Mouse (Mus musculus) urinary bladder, postnatal 25 days (tissue): ENCODE measurements around the gene Tmub2.
A peak's percentile ranks its signal among the peaks of the same experiment; 100 is the strongest.
"Not testable (repeated sequence)": the region's sequence is repeated elsewhere in the genome, so short reads cannot be mapped to it uniquely, and the experiment has no call there.

Source experiments
- DNase-seq: peaks from one replicate; pipeline ENCODE4 v3.0.0; 2022; ENCODE audit warnings: low spot score

Gene Tmub2

DNA sequence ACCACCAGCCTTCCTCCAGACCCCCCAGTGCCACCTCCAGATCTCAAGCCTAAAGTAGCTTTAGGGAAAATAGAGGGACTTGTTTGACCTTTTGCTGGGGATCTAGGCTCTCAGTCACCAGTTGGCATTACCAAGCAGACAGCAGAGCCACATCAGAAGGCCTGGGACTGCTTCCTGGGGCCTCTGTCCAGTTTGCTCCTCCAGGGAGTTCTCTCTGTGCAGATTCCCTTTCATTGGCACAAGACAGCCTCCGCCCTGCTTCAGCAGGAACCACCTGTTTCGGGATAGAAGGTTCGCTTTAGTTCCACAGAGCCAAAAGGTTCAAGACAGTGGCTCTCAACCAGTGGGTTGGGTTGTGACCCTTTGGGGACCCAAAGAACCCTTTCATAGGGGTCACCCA is 5.1 kb upstream of the Tmub2 start:
- no peak for DNase-seq

DNA sequence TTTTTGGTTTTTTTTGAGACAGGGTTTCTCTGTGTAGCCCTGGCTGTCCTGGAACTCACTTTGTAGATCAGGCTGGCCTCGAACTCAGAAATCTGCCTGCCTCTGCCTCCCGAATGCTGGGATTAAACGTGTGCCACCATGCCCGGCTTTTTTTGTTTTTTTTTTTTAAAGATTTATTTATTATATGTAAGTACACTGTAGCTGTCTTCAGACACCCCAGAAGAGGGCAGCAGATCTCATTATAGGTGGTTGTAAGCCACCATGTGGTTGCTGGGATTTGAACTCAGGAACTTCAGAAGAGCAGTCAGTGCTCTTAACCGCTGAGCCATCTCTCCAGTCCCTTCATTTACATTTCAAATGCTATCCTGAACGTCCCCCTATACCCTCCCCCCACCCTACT is 4.5 kb upstream of the Tmub2 start:
- DNase-seq, result not testable (repeated sequence)

DNA sequence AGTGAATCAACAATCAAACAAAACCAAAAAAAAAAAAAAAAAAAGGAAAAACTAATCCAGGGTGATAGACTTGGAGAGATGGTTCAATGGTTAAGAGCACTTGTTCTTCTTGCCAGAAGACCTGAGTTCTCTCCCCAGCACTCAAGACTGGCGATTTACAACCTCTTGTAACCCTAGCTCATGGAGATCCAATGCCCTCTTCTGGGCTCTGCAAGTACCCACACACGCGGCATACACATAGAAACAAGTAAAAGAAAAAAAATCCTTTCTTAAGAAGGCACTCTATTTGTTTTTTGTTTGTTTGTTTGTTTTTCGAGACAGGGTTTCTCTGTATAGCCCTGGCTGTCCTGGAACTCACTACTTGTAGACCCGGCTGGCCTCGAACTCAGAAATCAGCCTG is 809 bp upstream of the Tmub2 start:
- no peak for DNase-seq

DNA sequence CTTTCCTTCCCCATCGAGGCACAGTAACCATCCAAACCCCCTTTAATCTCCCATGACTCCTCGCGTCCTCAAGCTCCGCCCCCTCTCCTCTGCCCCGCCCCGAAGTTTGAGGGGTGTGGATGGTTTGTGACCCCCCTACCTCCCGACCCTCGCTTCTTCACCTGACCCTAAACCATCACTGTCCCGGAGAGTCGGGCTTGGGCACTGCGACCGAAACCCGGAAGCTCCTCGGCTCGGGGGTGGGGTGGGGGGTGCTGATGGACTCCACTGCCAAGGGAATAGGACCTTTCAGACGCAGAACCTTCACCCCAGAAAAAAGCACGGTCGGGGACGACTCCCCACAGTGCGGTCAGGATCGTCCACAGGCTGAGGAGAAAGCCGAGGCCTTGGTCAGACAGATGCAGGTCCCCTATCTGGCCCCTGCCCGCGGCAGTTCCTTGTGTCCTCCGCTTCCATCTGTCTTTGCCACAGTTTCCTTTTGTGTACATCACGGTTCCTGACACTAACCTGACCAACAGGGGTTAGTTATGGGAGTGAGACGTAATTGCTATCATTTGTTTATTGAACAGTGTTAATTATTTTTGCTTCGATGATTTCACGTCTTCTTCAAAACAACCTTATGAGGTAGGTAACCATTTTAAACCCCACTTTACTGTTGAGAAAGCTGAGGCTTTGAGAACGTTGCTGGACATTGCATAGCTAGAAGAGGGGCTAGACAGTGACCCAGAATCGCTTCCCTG is 534 bp downstream of the Tmub2 start:
- no peak for DNase-seq

DNA sequence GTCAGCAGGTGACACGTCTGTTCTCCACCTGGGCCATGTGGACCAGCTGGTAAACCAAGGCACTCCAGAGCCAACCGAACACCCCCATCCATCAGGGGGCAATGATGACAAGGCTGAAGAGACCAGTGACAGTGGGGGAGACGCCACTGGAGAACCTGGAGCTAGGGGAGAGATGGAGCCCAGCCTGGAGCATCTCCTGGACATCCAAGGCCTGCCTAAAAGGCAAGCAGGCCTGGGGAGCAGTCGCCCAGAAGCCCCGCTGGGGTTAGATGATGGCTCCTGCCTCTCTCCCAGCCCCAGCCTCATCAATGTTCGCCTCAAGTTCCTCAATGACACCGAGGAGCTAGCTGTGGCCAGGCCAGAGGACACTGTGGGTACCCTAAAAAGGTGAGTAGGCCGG is 2.8 kb downstream of the Tmub2 start:
- DNase-seq, result no peak

DNA sequence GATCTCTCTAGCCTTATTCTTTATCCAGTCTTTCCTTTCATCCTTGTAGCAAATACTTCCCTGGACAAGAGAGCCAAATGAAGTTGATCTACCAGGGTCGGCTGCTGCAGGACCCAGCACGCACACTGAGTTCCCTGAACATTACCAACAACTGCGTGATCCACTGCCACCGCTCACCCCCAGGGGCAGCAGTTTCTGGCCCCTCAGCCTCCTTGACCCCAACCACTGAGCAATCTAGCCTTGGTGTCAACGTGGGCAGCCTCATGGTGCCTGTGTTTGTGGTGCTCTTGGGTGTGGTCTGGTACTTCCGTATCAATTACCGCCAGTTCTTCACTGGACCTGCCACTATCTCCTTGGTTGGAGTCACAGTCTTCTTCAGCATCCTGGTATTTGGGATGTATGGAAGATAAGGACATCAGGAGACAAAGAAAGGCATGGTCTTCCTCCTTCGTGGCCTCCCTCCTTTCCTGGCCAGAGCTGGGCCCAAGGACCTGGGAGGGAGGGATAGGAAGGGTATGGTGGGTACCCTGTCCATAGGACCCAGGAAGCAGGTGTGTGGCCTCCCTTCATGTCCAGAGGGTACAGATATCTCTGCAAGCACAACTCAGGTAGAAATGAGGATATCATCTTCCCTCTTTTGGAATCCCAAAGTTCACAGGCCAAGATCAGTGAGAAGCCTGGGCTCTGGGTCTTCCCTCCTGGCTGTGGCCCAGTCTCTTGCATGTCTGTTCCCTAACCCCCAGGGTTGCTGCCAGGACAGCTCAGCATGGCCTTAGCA is 3.5 kb downstream of the Tmub2 start:
- DNase-seq, result no peak

DNA sequence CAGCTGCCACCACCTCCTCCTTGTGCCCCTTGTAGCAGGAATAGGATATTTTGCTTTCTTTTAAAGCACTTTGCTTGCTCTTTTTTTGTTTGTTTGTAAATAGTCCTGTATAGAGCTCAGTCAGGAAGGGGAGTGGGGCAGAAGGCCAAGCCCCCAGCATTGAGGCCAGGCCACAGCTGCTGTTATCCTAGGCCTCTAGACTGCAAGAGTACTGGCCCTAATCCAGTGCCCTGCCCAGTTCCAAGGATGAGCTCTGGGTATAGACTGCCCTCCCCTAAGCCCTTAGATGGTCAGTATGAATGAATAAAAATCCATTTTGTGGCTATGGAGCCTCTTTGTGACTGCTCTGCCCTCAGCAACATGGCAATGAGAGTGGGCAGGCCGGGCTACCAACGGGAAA is 4.2 kb downstream of the Tmub2 start:
- no peak for DNase-seq

DNA sequence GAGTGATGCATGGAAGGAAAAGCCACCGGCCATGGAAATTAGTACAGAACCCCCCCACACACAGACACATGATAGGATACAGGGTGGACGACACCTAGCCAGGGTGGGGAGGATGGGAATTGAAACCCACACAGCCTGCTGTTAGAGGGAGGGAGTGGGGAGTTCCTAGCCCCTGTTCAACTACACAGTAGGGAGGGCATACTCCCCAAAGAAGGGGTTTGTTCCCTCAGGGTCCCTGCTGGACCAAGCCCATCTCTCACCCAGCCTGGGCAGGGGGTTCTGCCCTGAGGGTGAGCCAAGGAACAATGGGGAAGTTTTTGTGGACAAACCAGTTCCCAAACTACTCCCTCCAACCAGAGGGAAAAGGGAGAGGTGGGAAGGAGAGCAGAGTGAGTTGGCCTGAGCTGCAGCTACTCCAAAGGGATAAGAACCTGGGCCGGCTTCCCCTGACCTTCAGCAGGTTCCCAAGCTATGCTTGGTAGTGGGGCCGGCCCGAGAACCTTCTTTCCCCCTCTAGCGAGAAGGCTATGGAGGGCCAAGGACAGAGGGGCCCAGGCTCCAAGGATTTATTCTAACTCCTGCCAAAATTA is 4.9 kb downstream of the Tmub2 start:
- DNase-seq, result no peak

DNA sequence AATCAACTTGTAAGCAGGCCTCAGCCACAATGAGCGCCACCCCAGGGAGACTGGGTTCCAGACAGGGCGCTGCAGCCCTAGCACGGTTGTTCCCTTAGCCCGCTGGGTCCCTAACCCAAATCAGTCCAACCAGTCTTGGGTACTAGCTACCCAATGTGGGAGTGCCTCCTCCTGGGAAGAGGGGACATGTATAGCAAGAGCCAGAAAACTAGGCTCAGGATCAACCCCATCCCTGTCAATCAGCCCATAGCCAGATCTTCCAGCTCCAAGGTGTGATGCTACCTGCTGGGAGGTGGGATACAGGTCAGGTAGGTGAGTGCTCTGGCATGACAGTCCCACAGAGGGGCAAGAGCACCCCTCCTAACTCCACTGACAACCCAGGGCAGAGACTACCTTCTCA is 5.4 kb downstream of the Tmub2 start:
- DNase-seq, result no peak

DNA sequence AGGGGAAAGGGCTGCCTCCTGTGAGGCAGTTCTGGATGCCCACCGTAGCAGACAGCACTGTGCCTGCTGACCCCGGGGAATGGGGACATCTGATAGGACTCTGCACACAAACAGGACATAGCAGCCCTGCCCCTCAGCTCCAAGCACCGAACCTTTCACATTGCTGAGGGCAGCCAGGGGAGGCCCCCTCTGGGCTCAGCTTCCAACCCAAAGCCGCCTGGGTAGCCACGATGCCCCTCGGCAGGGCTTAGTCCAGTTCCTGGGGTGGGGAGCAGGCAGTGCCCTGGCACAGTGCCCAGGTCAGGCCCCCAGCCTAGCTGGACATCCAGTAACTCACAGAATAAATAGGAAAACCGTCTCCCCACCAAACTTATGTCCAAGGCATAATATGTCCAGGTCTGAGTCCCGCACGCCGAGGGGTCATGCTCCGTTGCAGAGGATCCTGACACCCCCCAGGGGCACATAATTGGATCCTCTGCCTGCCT is 6.4 kb downstream of the Tmub2 start:
- no peak for DNase-seq

DNA sequence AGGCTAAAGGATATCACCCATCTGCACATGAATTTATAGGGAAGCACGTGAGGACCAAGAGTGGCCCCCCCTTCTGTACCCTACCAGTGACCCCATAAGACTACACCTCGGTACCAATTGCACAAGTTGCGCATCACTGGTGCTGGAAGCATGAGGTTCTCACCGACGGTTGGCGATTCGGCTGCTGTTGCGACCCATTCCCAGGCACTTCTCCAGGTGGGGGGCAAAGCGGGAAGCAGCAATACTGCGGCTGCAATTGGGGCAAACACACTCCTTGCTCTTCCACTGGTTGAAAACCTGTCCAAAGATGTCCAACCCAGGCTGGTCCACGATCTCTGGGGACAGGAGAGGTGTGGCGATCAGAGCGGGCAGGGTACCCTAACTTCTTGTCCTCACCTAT is 9.2 kb downstream of the Tmub2 start:
- no peak for DNase-seq

DNA sequence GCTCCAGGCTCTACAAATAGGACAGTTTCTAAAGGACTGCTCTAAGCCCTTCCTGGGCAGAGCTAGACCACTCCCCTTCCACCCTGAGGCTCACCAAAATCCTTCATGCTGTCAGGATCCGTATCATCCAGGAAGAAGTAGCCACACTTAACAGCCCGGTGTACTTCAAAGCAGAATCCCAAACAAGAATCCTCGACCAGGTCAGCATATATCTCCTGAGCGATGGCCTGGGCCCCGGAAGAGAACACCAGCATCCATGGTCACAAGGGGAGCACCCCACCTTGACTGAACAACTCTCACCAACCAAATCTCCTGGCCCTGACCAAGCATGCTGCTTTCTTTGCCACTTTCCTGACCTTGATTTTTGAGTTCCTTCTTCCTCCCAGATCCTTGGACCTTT is 9.7 kb downstream of the Tmub2 start:
- DNase-seq, result no peak

DNA sequence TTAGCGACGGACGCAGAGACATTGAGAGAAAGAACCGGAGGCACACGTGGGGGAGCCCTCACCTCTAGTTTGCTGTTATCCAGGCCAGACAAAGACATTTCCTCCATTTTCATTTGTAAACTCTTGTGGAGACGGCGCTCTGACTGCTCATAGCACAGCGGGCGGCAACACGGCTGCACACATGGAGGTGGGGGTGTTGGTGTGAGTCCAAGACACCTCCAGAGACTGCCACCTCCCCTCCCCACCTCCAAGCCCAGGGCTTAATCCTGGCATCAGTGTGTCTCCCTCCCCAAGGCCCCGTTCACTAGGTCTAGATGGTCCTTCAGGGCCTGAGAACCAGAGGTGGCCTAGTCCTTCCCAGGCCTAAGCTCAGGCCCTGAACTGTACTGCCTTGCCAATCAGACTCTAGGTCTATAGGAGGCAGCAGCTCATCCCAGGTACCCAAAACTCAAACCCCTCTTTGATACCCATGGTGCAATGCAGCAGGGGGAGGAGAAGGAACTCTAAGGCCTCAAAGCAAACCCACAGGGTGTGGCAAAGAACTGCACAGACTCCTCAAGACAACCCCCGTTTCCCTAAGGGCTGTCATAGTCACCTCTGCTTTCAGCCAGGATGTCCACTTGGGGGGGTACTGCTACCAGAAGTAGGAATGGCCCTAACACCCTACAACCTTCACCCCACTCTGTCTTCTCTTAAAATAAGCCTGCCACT is 10.3 kb downstream of the Tmub2 start:
- DNase-seq, result no peak

DNA sequence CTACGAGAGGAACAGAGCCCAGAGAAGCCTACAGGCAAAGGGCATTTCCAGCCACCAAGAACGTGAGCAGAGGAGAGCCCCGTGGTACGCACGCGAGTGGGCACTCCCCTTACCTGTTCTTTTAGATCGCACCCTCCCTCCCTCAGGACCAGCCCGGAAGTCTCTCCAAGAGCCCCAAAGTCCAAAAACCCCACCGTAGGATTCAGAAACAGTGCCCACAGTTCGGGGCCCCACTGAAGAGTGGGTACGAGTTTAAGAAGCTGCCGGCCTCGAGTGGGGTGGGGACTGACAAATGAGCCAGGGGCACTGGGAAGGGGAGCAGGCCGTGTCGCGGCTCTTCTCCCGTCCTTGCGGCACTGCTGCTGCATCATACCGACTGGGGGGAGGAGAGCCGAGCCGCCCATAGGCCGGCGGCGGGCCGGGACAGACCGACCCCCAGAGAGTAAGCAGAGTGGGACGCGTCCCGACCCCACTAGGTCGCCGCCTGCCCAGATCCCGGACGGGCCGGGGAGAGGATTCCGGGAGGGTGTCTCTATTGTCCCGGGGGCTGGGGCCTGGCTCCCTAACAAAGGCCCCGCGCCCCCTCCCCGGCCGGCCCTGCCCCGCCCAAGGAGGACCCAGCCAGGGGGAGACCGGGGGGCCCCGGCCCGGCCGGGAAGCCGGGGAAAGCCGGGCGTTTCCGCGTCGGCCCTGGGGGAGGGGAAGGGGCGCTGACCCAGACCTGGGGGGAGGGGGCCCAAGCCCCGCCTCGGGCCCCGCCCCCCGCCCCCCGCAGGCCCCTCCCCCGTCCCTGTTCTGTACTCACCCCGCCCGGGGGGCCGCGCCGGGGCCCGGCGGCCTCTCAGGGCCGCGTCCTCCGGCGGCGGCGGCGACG is 11.1 kb downstream of the Tmub2 start:
- DNase-seq, result peak; percentile 58

DNA sequence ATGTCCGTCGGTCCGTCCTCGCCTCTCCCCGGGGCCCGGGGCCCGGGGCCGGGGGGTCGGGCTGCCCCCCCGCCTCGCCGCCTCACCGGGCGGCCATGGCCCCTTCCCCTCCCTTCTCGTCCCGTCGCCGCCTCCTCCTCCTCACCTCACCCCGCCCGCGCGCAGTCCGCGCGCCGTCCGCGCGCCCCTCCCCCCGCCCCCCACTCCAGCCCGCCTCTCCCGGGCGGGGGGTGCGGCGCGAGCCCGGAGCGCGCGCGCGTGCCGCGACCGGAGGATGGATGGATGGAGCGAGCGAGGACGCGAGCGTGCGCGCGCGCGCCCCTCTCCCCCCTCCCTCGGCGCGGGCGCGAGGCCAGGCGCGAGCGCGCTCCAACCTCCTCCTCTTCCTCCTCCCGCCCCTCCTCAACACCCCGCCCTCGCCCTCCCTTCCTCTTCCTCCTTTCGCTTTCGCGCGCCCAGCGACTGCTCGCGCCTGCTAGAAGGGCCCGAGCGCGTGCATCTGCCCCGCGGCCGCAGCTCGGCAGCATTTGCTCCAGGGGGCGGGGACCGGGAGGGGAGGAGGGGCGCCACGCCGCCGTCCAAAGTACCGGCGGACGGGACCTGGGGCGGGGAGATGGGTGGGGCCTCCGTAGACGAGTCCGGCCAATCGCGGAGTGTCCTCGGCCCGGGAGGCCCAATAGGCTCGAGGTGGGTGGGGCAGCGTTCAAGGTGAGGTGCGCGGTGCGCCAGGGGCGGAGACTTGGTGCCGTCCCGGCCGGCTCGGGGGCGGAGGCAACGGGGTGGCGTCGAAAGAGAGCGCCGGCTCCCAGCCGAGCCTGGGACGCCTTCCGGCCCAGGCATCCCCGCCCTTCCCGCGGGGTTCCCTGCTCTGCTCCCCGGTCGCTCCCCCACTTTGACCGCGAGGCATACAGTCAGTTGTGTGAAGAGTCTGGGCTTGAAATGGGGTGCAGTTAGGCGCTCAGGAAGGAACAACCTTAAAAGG is 12.1 kb downstream of the Tmub2 start, which contains the start of gene Atxn7l3:
Atxn7l3 (minus strand) TSS at position 141 of the 982 bp plus-strand sequence.
- peak; percentile 93 for DNase-seq

DNA sequence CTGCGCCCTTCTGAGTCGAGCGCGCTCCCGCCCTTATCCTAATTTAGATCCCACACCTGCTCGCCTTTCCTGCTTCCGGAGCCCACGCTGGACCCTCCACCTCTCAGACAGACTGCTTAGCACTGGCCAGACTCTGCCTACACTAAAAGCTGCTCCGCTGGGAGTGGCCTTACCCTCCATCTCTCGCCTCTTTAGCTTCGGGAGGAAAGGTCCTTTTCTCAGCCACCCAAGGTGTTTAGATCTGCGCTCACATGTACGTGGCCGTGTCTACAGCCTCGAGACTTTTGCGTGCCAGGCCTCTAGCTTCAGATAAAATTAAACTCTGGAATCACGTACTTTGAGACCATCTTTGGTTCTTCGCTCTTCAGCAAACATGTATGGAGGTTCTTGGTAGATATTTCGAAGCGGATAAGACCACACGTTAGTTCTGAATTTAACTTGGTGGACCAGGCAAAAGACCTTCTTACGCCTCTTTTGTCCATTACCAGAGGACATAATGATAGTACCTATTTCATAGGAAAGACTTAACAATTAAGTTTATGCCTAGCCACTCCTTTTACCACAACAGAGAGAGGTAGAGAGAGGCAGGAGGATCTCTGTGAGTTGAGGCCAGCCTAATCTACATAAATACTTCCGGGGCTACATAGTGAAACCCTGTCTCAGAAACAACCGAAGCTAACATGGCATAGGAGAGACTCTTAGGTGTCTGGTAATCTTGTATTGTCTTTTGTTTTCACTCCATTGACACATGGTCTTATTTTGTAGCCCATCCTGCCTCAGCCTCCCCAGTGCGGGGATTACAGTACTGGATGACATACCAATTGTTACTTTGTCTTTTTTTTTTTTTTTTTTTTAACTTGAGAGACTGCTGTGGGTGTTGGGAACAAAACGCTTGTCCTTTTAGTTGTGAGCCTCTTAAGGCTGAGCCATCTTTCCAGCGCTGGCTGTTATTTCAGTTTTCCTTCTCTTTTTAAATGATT is 13.1 kb downstream of the Tmub2 start:
- no peak for DNase-seq

DNA sequence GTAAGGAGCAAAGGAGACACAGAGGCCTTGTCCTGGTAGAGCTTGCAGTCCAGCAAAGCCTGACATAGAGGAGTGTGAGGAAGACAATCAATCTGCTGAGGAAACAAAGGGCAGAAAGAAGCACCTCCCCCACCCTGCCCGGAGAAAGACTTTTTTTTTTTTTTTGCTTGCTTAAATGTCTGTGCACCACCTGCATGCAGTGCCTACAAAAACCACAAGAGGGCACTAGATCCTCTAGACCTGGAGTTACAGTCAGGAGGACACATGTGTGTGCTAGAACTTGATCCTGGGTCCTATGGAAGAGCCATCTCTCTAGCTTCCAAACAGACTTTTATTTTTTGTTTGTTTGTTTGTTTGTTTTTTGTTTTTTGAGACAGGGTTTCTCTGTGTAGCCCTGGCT is 15.1 kb downstream of the Tmub2 start:
- no peak for DNase-seq

DNA sequence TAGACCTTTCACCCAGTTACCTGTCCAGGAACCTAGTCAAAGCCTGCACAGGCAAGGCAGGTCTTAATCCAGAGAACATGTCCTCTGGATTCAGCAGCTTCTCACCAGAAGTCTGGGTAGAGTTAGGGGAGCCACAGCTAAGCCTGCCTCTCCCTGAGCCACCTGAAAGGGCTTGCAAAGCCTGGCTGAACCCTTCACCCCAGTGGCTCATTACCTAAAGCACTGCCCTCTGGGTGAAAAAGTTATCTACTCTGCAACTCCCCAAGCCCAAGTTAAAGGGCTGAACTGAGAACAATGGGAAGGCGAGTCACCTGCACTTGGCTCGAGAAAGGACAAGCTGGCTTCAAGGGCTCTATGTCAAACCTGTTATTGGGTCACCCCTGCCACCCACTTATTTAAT is 19.4 kb downstream of the Tmub2 start:
- DNase-seq, result no peak

DNA sequence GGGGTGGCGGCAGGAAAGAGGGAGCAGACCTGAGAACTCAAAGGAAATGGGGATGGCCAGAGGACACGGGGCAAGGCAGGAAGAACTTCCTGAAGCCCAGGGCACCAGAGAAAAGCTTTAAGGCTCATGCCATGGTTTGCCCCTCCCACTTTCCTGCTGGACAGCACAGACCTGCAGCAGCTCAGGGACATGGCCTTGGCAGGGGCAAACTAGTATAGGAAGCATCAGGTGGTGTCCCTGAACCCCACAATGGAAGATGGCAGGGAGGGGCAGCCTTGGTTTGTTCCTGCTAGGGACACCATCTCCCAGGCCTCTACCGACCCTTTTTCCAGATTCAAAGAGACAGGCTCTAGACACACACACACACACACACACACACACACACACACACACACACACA is 20.6 kb downstream of the Tmub2 start:
- DNase-seq, result no peak
